Mouse (Mus musculus): ENCODE measurements around the gene Amt. TPM values are rescaled to one million over a fixed set of nuclear protein-coding genes. Genes with fewer than 3 reads are reported as not detected.

Gene Amt
- polyA plus RNA-seq (2015; fragmentation: Illumina TruSeq; extraction: RNeasy Lipid Tissue Mini Kit (QIAGEN cat#74804); ENCODE audit: low read depth, low replicate concordance) = 37.8 TPM

GRCm38 (mm10) chr9:108296453-108297355 is at the start of gene Amt:
Amt (plus strand) TSS chr9:108296853.

DNA sequence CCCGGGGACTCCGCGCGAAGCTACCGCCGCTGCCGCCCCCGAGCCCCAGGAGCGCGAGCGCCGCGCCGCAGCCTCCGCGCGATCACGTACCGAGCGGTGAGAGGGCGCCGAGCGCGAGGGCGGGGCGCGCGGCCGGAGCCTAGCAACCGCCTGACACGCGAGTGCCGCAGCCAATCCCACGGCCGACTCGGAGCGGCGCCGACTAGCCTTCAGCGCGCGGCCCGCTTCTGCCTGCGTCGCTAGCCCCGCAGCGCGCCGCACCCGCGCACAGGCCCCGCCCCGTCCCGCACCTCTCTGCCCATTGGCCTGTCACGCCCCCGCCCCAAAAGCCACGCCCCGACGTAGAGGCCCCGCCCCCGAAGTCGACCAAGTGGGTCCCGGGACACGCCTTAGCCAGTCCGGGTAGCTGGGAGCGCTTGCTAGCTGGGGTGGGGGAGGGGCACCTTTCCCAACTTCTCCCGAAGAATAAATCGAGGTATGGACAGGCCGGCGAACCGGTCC is 32.9 kb upstream of the Amt start, which contains the start of gene Dag1:
Gene Dag1, minus strand, starts transcription at position 269 of the 501 bp plus-strand sequence.

DNA sequence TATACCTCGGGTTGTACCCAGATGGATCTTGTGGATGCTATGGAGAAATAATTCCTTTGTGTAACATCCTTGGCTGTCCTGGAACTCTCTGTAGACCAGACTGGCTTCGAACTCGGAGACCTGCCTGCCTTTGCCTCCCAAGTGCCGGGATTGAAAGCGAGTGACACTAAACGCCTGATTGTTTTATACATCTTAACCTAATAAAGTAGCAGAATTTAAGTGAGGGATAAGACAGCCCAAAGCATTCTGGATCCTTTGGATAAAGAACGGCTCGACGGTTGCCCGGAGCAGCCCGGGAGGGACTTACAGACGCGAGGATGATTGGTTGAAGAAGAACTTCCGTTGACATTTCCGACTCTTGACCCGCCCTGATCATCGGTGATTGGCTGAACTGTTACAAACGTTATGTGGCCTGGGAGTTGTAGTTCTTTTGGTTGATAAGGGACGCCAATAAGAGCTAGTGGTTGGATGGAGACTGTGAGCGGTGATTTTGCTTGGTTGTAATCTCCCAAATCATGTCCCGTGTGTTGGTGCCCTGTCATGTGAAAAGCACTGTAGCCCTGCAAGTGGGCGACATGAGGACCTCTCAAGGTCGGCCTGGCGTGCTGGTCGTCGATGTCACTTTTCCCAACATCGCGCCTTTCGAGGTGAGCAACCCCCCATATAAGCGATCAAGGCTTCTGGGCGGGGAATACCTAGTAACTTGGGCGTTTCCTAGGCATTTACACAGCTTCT is 6.5 kb upstream of the Amt start, which contains the start of gene Nicn1:
Gene Nicn1, plus strand, starts transcription at position 414 of the 735 bp plus-strand sequence.

DNA sequence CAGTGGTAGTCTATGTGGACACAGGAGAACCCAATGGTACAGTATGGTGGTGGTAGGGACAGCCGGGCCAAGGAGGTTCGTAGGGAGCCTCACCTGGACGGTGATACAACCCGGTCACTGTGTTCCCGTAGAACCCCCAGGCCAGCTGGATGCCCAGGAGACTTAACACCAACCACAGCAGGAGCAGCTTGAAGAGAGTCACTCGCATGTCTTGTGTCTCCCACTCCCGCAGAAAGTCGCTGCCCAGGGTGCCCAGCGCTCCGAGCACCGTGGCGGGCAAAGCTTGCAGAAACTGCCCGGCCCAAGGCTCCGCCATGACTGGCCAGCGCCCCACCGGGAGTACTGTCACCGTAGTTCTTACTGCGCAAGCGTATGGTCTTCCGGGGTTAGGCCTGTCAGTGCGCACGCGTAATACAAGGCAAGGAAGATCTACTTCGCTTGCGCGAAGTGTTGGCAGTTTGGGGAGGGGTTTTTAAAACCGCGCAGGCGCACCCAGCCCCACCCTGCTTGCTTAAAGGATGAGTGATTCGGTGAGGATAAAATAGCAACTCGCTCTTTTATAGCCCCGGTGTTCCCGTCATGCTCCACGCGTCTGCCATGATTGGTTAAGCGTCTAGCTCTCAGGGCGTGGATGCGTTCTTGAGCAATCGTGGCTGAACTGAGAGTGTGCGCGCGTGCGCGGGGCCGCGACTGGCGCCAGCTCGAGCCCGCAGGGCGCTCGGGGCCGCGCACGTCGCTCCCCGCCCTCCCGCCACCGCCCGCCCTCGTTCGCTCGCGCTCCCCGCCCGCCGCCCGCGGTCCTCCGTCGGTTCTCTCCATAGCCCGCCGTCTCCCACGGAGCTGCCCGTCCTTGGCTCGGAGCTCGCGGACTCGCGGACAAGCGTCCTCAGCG is 9.2 kb downstream of the Amt start, which contains the start of the genes Rhoa and Tcta:
Gene Rhoa, plus strand, starts transcription at position 501 of the 892 bp plus-strand sequence.
Gene Tcta, minus strand, starts transcription at position 532 of the 892 bp plus-strand sequence.

DNA sequence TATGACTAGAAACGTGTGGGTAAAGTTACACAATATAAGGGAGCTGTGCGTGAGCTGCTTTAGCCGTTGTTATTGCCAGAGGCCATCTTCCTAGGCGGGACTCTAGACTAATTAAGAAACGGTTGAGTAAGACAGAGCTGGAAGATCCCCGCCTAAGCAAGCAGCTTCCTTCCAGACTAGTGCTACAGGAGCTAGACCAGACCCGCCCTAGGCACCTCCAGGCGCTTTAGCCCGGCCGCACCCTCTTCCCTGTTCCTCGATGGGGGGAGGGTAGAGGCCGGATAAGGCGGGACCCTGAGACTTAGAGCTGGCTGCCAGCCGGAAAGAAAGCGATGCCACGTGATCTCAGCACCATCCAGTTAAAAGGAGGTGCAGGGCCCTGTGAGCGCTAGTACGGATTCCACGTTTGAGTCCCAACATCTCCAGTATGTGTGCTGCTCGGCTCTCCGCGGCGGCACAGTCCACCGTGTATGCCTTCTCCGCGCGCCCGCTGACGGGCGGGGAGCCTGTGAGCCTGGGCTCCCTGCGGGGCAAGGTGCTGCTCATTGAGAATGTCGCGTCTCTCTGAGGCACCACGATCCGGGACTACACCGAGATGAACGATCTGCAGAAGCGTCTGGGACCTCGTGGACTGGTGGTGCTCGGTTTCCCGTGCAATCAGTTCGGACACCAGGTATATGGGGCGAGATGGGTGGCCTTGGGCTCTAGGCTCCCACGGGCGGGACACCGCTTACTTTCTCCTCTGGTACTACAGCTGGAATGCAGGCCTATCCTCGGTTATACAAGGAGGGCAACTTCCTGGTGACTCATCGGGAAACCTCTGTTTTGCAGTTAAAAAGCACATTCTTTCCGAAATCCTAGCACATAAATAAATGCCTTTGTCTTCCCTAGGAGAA is 42.5 kb downstream of the Amt start, which contains the start of gene Gpx1:
Gene Gpx1, plus strand, starts transcription at position 18 of the 896 bp plus-strand sequence.

GRCm38 (mm10) chr9:108347540-108348289 is 51.1 kb downstream of the Amt start, which contains the start of gene Usp4:
Usp4 (plus strand) TSS chr9:108347853.

Other genes with a start within 250 kb of the Amt start
- gene Gmppb, start 247.6 kb upstream of the Amt start, polyA plus RNA-seq (2015; fragmentation: Illumina TruSeq; extraction: RNeasy Lipid Tissue Mini Kit (QIAGEN cat#74804); ENCODE audit: low read depth, low replicate concordance) = 17.9 TPM
- 1.4 TPM for gene Amigo3, start 243.7 kb upstream of the Amt start, polyA plus RNA-seq (2015; fragmentation: Illumina TruSeq; extraction: RNeasy Lipid Tissue Mini Kit (QIAGEN cat#74804); ENCODE audit: low read depth, low replicate concordance)
- not detected for gene Mst1, start 216.4 kb upstream of the Amt start, polyA plus RNA-seq (2015; fragmentation: Illumina TruSeq; extraction: RNeasy Lipid Tissue Mini Kit (QIAGEN cat#74804); ENCODE audit: low read depth, low replicate concordance)
- gene Rnf123, start 213.5 kb upstream of the Amt start, polyA plus RNA-seq (2015; fragmentation: Illumina TruSeq; extraction: RNeasy Lipid Tissue Mini Kit (QIAGEN cat#74804); ENCODE audit: low read depth, low replicate concordance) = 52.1 TPM
- 21.4 TPM for gene Apeh, start 202.2 kb upstream of the Amt start, polyA plus RNA-seq (2015; fragmentation: Illumina TruSeq; extraction: RNeasy Lipid Tissue Mini Kit (QIAGEN cat#74804); ENCODE audit: low read depth, low replicate concordance)
- 87.7 TPM for gene Bsn, start 106.5 kb upstream of the Amt start, polyA plus RNA-seq (2015; fragmentation: Illumina TruSeq; extraction: RNeasy Lipid Tissue Mini Kit (QIAGEN cat#74804); ENCODE audit: low read depth, low replicate concordance)
- gene Dag1, start 32.9 kb upstream of the Amt start, polyA plus RNA-seq (2015; fragmentation: Illumina TruSeq; extraction: RNeasy Lipid Tissue Mini Kit (QIAGEN cat#74804); ENCODE audit: low read depth, low replicate concordance) = 42.5 TPM
- gene Nicn1, start 6.4 kb upstream of the Amt start, polyA plus RNA-seq (2015; fragmentation: Illumina TruSeq; extraction: RNeasy Lipid Tissue Mini Kit (QIAGEN cat#74804); ENCODE audit: low read depth, low replicate concordance) = 118 TPM
- gene Rhoa, start 9.3 kb downstream of the Amt start, polyA plus RNA-seq (2015; fragmentation: Illumina TruSeq; extraction: RNeasy Lipid Tissue Mini Kit (QIAGEN cat#74804); ENCODE audit: low read depth, low replicate concordance) = 211 TPM
- 47.8 TPM for gene Tcta, start 9.3 kb downstream of the Amt start, polyA plus RNA-seq (2015; fragmentation: Illumina TruSeq; extraction: RNeasy Lipid Tissue Mini Kit (QIAGEN cat#74804); ENCODE audit: low read depth, low replicate concordance)
- 253 TPM for gene Gpx1, start 42.0 kb downstream of the Amt start, polyA plus RNA-seq (2015; fragmentation: Illumina TruSeq; extraction: RNeasy Lipid Tissue Mini Kit (QIAGEN cat#74804); ENCODE audit: low read depth, low replicate concordance)
- gene Usp4, start 51.0 kb downstream of the Amt start, polyA plus RNA-seq (2015; fragmentation: Illumina TruSeq; extraction: RNeasy Lipid Tissue Mini Kit (QIAGEN cat#74804); ENCODE audit: low read depth, low replicate concordance) = 84.3 TPM
- 1.5 TPM for gene 1700102P08Rik, start 96.0 kb downstream of the Amt start, polyA plus RNA-seq (2015; fragmentation: Illumina TruSeq; extraction: RNeasy Lipid Tissue Mini Kit (QIAGEN cat#74804); ENCODE audit: low read depth, low replicate concordance)
- gene Ccdc36, start 131.6 kb downstream of the Amt start, polyA plus RNA-seq (2015; fragmentation: Illumina TruSeq; extraction: RNeasy Lipid Tissue Mini Kit (QIAGEN cat#74804); ENCODE audit: low read depth, low replicate concordance) = 0.54 TPM
- not detected for gene BC048562, start 139.6 kb downstream of the Amt start, polyA plus RNA-seq (2015; fragmentation: Illumina TruSeq; extraction: RNeasy Lipid Tissue Mini Kit (QIAGEN cat#74804); ENCODE audit: low read depth, low replicate concordance)
- 21.9 TPM for gene Ccdc71, start 163.7 kb downstream of the Amt start, polyA plus RNA-seq (2015; fragmentation: Illumina TruSeq; extraction: RNeasy Lipid Tissue Mini Kit (QIAGEN cat#74804); ENCODE audit: low read depth, low replicate concordance)
- gene Klhdc8b, start 164.7 kb downstream of the Amt start, polyA plus RNA-seq (2015; fragmentation: Illumina TruSeq; extraction: RNeasy Lipid Tissue Mini Kit (QIAGEN cat#74804); ENCODE audit: low read depth, low replicate concordance) = 26.8 TPM
- 20.5 TPM for gene Lamb2, start 182.9 kb downstream of the Amt start, polyA plus RNA-seq (2015; fragmentation: Illumina TruSeq; extraction: RNeasy Lipid Tissue Mini Kit (QIAGEN cat#74804); ENCODE audit: low read depth, low replicate concordance)
- 95.0 TPM for gene Usp19, start 193.7 kb downstream of the Amt start, polyA plus RNA-seq (2015; fragmentation: Illumina TruSeq; extraction: RNeasy Lipid Tissue Mini Kit (QIAGEN cat#74804); ENCODE audit: low read depth, low replicate concordance)
- 70.9 TPM for gene Qars, start 210.9 kb downstream of the Amt start, polyA plus RNA-seq (2015; fragmentation: Illumina TruSeq; extraction: RNeasy Lipid Tissue Mini Kit (QIAGEN cat#74804); ENCODE audit: low read depth, low replicate concordance)
- 77.0 TPM for gene Qrich1, start 220.0 kb downstream of the Amt start, polyA plus RNA-seq (2015; fragmentation: Illumina TruSeq; extraction: RNeasy Lipid Tissue Mini Kit (QIAGEN cat#74804); ENCODE audit: low read depth, low replicate concordance)